ENCODE assay signal across 12 mouse cellular contexts in the genomic region with DNA sequence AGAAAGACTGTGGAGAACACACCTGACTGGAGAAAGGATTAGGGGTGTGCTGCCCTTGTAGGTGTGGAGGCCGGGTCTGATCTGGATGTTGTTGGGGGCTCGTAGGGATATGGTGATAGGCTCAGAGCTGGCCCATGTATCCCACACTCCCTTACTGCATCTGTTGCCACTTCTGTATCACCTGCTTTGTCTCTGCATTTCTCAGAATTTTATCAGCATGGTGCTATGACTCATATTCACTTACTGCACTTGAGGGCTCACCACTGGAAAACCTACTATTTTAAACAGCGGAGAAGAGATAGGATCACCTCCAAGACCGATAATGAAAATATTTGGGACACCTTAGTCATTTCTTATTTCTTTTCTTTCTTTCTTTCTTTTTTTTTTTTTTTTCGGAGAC. TPM values are rescaled to one million over a fixed set of nuclear protein-coding genes. Genes with fewer than 3 reads are reported as not detected.
DNase-seq lines count a peak whose midpoint lies in the region; ATAC-seq lines count a peak whose summit lies in the region.
"Had no signal": no experiment of that assay in that cellular context is flagged by ENCODE, and none has a peak within 500 bp of the region (broad histone marks: within the 10 kb centered on the region; RNA-seq: fewer than 3 reads in every experiment).

No protein-coding gene starts in this region.

- WGBS in lung, embryonic 15.5 days = 90% methylated on average over 5 of the region's 5 CpGs
- WGBS in forebrain, embryonic 10.5 days = 95% methylated on average over 5 of the region's 5 CpGs
- WGBS in limb, embryonic 12.5 days = 90% methylated on average over 5 of the region's 5 CpGs

- peaks cover 8% of the 10 kb centered on the region; the same call in 1 of the 2 replicates for H3K27me3 ChIP-seq in lung, embryonic 15.5 days
- H3K27me3 ChIP-seq in forebrain, embryonic 10.5 days (ENCODE audit: poor library complexity, severe bottlenecking) = peaks cover 23% of the 10 kb centered on the region; the same call in 1 of the 2 replicates
- H3K27me3 ChIP-seq in limb, embryonic 12.5 days = peaks cover 20% of the 10 kb centered on the region
- H3K27me3 ChIP-seq: Patski had no signal

- peak overlapping the region; percentile 58 for H3K4me2 ChIP-seq in lung, embryonic 15.5 days
- H3K4me2 ChIP-seq in limb, embryonic 12.5 days = peak overlapping the region; percentile 66

- no peak for DNase-seq in lung, postnatal 10 days
- DNase-seq in forebrain, embryonic 10.5 days (ENCODE audit: extremely low spot score, low spot score) = no peak
- peak; percentile 5 for DNase-seq in naive thymus-derived CD4-positive, alpha-beta T cell, adult 2 months (ENCODE audit: low read depth)
- DNase-seq in natural killer cell, adult 2 months (ENCODE audit: low spot score in 2 of 2) = no peak
- DNase-seq in layer of hippocampus, postnatal 25 days (ENCODE audit: extremely low spot score in 1 of 2, low spot score in 1 of 2) = no peak
- DNase-seq: kidney, adult 9 months had no signal

- no peak overlapping the region for H3K27ac ChIP-seq in lung, embryonic 15.5 days
- no peak overlapping the region for H3K27ac ChIP-seq in forebrain, embryonic 10.5 days
- no peak overlapping the region for H3K27ac ChIP-seq in limb, embryonic 12.5 days

- peak overlapping the region; percentile 48; the same call in 1 of the 2 replicates for H3K4me3 ChIP-seq in lung, embryonic 15.5 days
- H3K4me3 ChIP-seq in forebrain, embryonic 10.5 days = peak overlapping the region; percentile 69
- H3K4me3 ChIP-seq in limb, embryonic 12.5 days (replicated peaks) = no peak overlapping the region

- no peaks in the 10 kb centered on the region for H3K36me3 ChIP-seq in lung, embryonic 15.5 days
- no peaks in the 10 kb centered on the region for H3K36me3 ChIP-seq in forebrain, embryonic 10.5 days (replicated peaks)
- no peaks in the 10 kb centered on the region for H3K36me3 ChIP-seq in limb, embryonic 12.5 days

- H3K9me3 ChIP-seq in lung, embryonic 15.5 days = no peaks in the 10 kb centered on the region
- H3K9me3 ChIP-seq in forebrain, embryonic 10.5 days = no peaks in the 10 kb centered on the region
- no peaks in the 10 kb centered on the region for H3K9me3 ChIP-seq in limb, embryonic 12.5 days

- no peak for ATAC-seq in lung, embryonic 15.5 days (ENCODE audit: borderline replicate concordance, extremely low read depth, low FRiP score, low TSS enrichment)
- no peak for ATAC-seq in limb, embryonic 12.5 days (ENCODE audit: insufficient number of reproducible peaks, insufficient read depth, low FRiP score, low TSS enrichment, low read depth)
- ATAC-seq in inflammation-experienced regulatory T-cells, adult 6 months = no peak
- ATAC-seq: Patski had no signal

- H3K4me1 ChIP-seq in lung, embryonic 15.5 days = peaks cover 18% of the 10 kb centered on the region; the same call in 1 of the 2 replicates
- peaks cover 12% of the 10 kb centered on the region for H3K4me1 ChIP-seq in forebrain, embryonic 10.5 days
- no peaks in the 10 kb centered on the region for H3K4me1 ChIP-seq in limb, embryonic 12.5 days (replicated peaks)

- no peak overlapping the region for H3K9ac ChIP-seq in lung, embryonic 15.5 days
- no peak overlapping the region for H3K9ac ChIP-seq in limb, embryonic 12.5 days (replicated peaks)

RNA-seq across cellular contexts. Expression of a gene that starts 11.9 kb away (rescaled TPM):
- polyA plus RNA-seq in lung, embryonic 15.5 days (2015; fragmentation: Nextera tagmentation; extraction: Ambion mirVana) = 1.3 and 2.8 TPM in 2 replicates
- 0.15 and 0.38 TPM in 2 replicates for polyA plus RNA-seq in forebrain, embryonic 10.5 days (2016; fragmentation: Nextera tagmentation; extraction: Ambion mirVana)
- 0.12 and 0.49 TPM in 2 replicates for polyA plus RNA-seq in limb, embryonic 12.5 days (2016; fragmentation: Nextera tagmentation; extraction: Ambion mirVana)
- under 1 TPM; 0.51 to 0.95 (median 0.88) TPM for polyA plus RNA-seq in inflammation-experienced regulatory T-cells, adult 6 months (2017; shearing (Covaris generic))
- under 1 TPM; 0.28 to 0.34 TPM for total RNA-seq in layer of hippocampus, postnatal 25 days (2021)
- total RNA-seq: megakaryocyte progenitor cell, adult 5-6 weeks had no signal
- polyA plus RNA-seq: erythroblast, embryonic 14.5 days had no signal
